Mouse (Mus musculus) right cerebral cortex, adult 18-20 months (tissue): ENCODE data around the gene Zic2.
"Not testable (repeated sequence)": the region's sequence is repeated elsewhere in the genome, so short reads cannot be mapped to it uniquely, and the experiment has no call there.

Source experiments
- DNase-seq: peaks from one replicate; pipeline ENCODE4 v3.0.0; 2022; ENCODE audit warnings: mixed read lengths

Gene Zic2

GRCm38 (mm10) chr14:122462689-122463079 lies 12.6 kb upstream of the Zic2 start:
- DNase-seq: no peak

GRCm38 (mm10) chr14:122463080-122463691 lies 12.0 kb upstream of the Zic2 start:
- no peak for DNase-seq

GRCm38 (mm10) chr14:122463734-122464341 lies 11.4 kb upstream of the Zic2 start:
- not testable (repeated sequence) for DNase-seq

DNA sequence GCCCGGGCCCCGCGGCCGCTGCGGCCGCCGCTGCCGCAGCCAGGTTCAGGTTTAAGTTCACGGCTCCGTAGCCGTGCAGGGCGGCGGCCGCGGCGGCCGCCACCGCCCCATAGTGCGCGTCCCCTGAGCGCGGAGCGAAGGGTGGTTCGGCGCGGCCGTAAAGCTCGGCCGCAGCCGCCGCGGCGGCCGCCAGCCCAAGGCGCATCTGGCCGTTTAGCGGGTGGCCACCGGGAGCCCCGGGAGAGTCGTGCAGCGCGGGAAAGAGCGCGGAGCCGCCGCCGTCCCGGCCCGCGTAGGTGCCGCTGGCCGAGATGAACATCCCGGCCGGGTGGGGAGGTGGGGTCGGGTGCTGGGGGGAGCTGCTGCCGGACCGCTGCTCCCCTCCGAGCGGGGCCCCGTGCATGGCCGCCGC lies 10.9 kb upstream of the Zic2 start:
- no peak for DNase-seq

- peak; percentile 23 for DNase-seq
Observed at GRCm38 (mm10) chr14:122464763-122465741, 10.2 kb upstream of the Zic2 start, which contains the start of gene Zic5. Gene Zic5 (minus strand): TSS chr14:122465677.

DNA sequence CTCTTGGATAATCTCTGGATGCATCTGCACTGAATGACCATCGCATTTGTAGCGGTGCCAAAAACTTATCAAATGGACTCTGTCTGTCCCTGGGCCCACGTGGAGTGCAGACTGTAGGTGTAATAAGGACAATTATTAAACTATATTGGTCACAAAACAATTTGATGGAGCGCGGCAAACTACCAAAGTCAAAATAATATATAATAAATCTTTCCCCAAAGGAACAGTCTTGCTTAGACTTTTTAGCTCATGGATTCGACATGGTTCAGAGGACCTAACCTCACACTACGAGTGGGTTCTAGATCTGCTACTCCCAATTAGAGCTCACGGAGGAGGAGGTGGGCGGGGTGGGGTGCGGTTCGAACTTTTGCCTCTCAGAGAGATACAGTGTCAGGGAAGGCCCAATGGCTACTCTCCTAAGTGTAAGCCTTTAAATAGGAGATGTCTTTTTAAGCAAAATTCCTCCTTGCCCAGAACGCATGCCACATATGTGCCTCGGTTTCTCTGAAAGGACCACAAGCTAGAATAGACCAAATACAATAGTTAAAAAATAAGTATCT lies 9.2 kb upstream of the Zic2 start:
- DNase-seq: no peak

DNA sequence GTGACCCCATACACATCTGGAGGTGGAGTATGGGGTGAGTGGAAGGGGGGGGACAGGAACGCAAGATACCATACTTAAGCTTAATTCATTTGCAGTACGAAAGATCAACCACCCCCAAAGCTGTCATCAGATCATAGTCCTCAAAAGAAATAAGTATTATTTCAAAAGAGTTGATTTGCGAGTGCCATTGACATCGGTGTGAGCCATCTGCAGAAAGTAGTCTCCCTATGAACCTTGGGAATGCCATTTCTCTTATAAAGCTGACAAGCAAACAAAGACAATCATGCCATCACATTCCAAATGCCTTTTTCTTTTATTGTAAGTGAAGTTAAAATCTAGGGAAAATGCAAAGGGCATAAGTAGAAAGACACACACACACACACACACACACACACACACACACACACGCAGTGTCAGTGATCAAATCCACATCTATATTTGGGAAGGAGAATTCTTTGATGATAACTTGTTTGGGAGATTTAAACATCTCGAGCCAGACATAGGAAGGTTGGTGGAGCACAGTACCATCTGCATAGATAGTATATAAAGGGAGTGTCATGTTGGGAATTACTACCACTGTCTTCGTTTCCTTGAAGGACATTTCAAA lies 8.4 kb upstream of the Zic2 start:
- no peak for DNase-seq

DNA sequence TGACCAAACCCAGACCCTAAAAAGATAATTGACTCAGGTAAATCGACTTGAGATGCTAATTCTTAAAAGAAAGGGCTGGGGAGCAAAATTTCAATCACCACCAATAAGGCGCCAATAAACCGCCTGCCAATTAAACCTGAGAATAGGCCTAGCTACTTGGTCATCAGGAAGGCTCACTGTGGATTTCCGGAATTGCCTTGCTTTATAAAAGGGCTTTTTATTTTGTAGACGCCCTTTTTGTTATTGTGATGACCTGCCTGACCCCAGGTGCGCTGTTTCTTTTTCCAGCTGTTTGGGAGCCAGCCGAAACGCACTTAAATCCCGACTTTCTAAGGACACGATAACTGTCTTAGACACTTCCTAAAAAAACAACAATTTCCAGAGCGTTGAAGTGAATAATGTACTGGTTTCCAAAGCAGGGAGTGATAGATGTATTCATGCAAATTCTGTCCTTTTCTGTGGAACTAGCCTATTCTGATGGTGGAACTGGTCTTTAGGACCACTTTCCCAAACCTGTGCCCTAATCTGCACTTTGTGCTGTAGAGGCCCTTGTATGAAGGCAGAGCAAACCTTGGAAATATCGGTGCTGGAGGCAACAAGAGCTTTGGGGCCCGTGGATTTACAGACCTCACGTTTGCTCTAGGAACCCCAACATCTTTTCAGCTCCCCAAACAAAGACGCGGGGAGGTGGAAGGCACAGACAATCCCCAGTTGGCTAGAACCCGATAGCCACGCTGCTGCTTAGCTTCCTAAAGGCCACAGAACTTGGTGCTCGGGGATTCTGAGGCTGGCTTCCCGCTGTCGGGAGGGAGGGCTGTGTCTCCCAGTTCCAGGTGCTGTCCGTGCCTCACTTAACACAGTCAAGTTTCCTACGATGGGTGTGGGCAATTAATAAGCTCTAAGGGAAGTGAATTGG lies 7.1 kb upstream of the Zic2 start:
- DNase-seq: no peak

DNA sequence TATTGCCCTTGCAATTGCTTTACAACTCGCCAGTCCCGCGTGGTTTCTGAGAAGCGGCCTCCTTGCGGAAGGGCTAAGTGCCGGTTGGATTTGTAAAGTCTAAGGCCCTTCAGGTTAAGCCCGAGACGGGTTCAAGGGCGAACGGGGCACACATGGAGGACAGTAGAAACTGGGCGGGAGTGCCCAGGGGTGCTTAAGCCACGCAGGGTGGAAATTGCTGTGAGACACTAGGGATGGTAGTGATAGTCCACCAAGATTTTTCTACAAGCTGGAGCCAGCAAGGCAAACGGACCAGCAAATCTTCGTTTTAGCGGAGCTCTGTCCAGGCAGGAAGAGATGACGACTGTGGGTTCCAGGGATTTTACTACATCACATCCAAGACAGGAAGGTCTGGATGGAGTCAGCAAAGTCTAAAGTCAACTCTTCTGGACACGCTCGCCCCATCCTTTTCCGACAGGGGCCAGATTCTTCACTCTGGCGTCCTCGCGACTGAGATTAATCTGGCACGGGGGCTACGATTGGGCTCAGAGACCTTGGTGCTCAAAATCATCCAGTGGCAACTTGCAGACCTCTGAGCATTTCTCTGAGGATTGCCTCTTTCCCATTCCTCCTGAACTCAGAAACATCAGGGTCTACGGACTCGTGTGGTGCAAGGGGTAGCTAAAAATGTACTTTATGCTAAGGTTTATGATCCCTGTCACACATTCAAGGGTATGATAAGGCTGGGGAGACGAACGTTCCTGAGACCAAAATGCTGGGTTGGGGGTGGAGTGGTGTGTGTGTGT lies 6.1 kb upstream of the Zic2 start:
- DNase-seq: no peak

- DNase-seq: no peak
Observed at GRCm38 (mm10) chr14:122471449-122472085, 3.7 kb upstream of the Zic2 start.

DNA sequence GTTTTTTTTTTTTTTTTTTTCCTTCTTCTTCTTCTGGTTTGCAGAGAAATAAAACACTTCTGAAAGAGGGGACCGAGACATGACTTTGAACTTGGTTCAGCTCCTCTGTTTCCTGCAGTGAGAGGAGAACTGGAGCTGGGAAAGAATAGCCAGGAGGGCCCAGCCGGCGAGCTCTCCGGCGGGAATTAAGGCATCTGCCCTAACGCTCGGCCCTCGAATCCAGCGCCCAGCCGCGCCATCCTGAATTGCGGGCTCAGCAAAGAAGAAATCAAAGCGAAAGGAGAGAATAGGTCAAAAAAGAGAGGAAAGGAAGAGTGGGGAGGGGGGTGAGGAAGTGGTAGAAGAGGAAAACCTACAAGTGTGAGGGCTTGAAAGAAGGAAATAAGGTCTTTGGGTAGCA lies 3.1 kb upstream of the Zic2 start:
- DNase-seq: no peak

GRCm38 (mm10) chr14:122472647-122473046 lies 2.6 kb upstream of the Zic2 start:
- no peak for DNase-seq

- no peak for DNase-seq
Observed at GRCm38 (mm10) chr14:122473211-122473751, 2.0 kb upstream of the Zic2 start.

DNA sequence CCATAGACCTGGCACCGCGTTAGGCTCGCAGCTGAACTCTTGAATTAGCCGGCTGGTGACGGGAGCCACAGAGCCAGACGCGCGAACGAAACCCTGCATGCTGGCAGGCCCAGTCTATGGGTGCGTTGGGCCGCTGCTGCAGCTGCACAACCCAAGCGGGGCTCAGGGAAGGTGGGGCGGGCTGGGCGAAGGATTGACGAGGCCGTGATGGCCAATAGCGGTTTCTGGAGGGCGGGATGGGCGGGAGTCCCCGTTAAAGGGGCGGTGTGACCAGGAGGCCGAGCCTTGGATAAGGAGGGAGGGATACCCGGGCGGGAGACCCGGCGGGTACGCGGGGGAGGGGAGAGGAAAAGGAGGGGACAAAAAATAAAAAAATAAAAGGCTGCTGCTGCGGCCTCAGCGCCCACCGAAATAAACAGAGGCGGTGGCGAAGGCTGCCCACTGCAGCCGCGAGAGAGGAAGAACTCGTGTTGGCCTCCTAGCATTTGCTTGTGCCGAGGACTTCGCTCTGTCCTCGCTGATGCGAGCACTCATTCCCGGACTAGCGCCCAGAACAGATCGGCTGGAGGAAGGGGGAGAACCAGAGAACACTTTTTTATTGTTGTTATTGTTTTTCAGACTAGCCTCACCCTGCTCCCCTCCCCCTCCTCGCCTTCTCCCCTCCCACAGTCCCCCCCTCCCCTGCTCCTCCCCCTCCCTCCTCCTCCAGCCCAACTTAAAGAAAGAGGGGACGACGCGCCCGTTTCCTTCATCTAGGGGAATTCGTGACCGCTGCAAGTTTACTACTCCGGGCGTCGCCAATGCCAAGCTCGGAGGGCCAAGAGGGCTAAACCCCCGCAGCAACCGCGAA lies 969 bp upstream of the Zic2 start:
- no peak for DNase-seq

- DNase-seq: no peak
Observed at GRCm38 (mm10) chr14:122475557-122476040, 364 bp downstream of the Zic2 start.

GRCm38 (mm10) chr14:122476041-122476821 lies 996 bp downstream of the Zic2 start:
- no peak for DNase-seq

DNA sequence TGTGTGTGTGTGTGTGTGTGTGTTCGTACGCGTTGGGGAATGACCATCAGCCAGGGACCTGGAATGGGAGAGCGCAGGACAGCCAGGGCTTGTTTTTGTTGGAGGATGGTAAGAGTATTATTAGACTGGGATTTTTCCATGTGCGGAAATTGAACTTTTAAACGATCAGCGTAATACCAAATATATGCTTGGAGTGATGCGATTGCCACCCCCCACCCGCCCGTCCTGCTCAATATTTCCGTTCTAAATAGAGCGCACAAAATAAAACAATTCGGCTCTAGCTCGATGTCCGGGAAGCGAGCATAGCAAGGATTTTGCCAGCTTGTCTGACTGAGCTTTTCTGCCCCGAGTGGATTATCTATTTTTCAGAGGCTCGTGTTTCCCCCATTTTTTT lies 1.6 kb downstream of the Zic2 start:
- no peak for DNase-seq

DNA sequence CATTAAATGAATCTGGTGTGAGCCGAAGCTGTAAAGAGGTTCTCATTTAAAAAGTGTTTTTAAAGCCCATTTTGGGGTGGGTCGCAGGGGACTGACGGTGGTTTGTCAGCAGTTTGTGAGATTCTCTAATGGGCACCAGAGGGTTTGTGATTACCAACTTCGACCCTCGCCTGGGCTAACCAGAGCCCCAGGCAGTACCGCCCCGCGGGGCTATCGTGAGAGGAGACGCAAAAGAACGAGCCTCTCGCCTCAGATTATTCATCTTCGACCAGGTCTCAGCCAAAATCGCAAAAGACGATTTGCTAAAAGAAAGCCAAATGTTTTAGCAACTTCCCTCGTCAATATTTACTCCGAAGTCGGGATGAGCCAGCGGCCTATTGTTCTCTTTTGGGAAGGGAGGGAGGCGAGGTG lies 2.0 kb downstream of the Zic2 start:
- no peak for DNase-seq
